Mouse (Mus musculus) mammary gland, adult 2 months (tissue): Measurements from ENCODE around the gene H2-Ke6. TPM values are rescaled to one million over a fixed set of nuclear protein-coding genes. Genes with fewer than 3 reads are reported as not detected.

ENCODE experiments used
- polyA plus RNA-seq: library from polyadenylated mRNA; depleted of rRNA; stranded (reverse); fragments of >200 nt; gene quantifications from 2 replicates; pipeline ENCODE4 v1.2.3, GENCODE M21; 2012; ENCODE audit warnings: low replicate concordance; rRNA removed

Gene H2-Ke6
- polyA plus RNA-seq, result 89.2 and 219 TPM in 2 replicates

DNA sequence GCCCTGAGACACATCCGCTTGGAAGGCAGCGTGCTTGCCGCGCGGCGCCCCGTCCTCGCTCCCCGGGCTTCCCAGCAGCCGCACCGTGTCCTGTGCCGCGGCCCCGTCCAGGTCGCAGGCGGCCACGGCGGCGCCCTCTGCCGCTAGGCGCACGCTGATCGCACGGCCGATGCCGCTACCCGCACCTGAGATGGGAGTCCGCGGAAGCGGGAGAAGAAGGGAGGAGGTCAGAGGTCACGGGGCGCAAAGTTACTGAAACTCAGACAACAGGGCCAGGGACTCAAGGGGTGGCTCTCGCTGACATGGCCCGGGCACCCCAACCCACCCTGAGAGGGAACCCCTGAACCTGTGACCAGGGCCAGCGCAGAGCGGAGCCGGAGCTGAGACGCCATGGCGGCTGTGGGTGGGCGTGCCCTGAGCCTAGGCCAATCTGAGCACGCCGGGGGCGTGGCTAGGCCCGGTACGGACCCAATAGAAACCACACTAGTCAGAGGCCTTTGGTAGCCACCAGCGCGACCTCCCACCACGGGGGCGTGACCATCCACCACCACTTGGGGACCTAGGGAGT, at the start of gene H2-Ke6:
TSS of gene H2-Ke6 (minus strand) at position 405 of the 568 bp plus-strand sequence.

DNA sequence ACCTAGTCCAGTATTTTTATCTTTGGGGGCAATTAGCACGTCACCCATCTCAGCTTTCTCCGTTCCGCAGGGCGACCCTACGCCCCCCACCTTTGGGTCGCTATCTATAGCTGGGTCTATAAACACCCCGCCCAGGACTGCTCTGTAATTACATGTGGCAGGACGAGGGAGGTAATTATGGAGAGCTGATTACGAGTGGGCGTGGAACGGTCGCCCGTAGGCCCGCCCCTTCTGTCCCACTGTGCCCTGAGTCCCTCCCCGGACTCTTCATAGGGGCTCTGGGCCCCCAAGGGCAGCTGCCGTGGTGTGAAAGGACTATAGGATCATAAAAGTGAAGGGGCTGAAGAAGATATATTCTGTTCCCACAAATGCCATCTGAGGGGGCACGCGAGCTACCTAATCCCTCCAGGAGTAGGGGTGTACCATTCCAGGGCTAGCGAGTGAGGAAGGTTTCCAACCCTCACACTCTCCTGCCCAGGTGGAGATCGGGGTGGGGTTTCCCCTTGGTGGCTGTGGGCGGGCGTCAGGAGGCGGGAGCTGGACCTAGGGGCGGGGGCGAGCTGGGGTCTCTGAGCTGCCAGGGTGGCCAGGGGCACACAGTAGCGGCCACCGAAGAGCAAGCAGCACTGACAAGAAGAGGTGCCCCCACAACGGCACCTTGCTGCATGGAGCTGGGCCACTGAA, 11.2 kb upstream of the H2-Ke6 start, which contains the start of gene Col11a2:
TSS of gene Col11a2 (plus strand) at position 560 of the 684 bp plus-strand sequence.

DNA sequence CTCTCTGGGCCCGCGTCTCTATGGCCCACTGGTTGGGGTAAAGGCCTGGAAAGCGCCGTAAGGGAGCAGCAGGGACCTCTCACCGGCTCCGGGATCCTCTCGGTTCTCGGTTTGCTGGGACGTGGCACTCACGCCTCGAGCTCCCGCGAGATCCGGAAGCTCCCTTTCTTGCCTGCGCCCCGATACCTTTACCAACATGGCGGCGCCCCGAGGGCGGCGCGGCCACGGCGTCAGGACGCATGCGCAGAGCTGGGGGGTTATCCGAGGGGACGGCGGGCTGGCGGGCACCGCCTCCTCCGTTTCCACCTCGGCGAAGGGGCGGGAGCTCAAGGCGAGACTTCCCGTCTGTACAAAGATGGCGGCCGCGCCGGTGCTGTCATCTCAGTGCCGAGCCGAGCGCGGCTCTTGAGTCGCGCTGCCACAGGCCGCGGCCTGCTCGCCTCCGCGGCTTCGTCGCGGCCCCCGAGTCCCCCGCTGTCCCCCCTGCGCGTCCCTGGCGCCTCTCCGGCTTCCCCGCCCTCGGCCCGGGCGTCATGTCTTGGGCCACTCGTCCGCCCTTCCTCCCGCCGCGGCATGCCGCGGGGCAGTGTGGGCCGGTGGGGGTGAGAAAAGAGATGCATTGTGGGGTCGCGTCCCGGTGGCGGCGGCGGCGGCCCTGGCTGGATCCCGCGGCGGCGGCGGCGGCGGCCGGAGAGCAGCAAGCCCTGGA, 3.8 kb upstream of the H2-Ke6 start, which contains the start of the genes Slc39a7 and Rxrb:
TSS of gene Slc39a7 (minus strand) at position 218 of the 709 bp plus-strand sequence.
TSS of gene Rxrb (plus strand) at position 348 of the 709 bp plus-strand sequence.

GRCm38 (mm10) chr17:34024317-34024821, 3.5 kb downstream of the H2-Ke6 start, which contains the start of gene Ring1:
Gene Ring1, minus strand, starts transcription at chr17:34024680.

DNA sequence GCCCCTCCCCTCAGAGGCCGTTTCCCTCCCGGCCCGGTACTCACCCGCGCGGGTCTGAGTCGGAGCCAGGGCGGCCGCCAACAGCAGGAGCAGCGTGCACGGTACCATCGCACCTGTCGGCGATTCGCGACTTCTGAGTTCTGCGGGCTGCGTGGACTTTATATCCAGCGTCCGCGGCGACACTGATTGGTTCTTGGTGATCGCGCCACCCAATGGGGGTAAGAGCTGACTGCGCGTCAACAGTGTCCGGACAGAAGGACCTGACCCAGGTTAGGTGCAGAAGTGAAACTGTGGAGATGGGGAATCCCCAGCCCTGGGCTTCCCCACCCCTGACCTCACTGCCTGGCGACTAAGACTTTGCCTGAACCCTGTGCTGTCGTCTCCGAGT, 27.7 kb downstream of the H2-Ke6 start, which contains the start of gene H2-K1:
TSS of gene H2-K1 (minus strand) at position 198 of the 388 bp plus-strand sequence.

Other genes with a start within 250 kb of the H2-Ke6 start
- 140 and 183 TPM in 2 replicates for gene Angptl4, start 246.2 kb downstream of the H2-Ke6 start, polyA plus RNA-seq
- 123 and 162 TPM in 2 replicates for gene Kank3, start 217.5 kb downstream of the H2-Ke6 start, polyA plus RNA-seq
- gene Rps28, start 203.5 kb downstream of the H2-Ke6 start, polyA plus RNA-seq, result 609 and 610 TPM in 2 replicates
- gene Ndufa7, start 203.5 kb downstream of the H2-Ke6 start, polyA plus RNA-seq, result 532 and 579 TPM in 2 replicates
- gene Cd320, start 185.0 kb downstream of the H2-Ke6 start, polyA plus RNA-seq, result 97.5 and 125 TPM in 2 replicates
- not detected in 2 replicates for gene Gm7029, start 154.2 kb downstream of the H2-Ke6 start, polyA plus RNA-seq
- gene Kifc1, start 137.4 kb downstream of the H2-Ke6 start, polyA plus RNA-seq, result 2.1 and 4.2 TPM in 2 replicates
- 0.93 and 1.6 TPM in 2 replicates for gene Platr17, start 122.9 kb downstream of the H2-Ke6 start, polyA plus RNA-seq
- gene Daxx, start 118.6 kb downstream of the H2-Ke6 start, polyA plus RNA-seq, result 64.8 and 67.0 TPM in 2 replicates
- gene Tapbp, start 112.2 kb downstream of the H2-Ke6 start, polyA plus RNA-seq, result 238 and 378 TPM in 2 replicates
- gene Zbtb22, start 112.2 kb downstream of the H2-Ke6 start, polyA plus RNA-seq, result 72.4 and 116 TPM in 2 replicates
- 255 and 438 TPM in 2 replicates for gene Rgl2, start 98.5 kb downstream of the H2-Ke6 start, polyA plus RNA-seq
- 12.4 and 16.1 TPM in 2 replicates for gene Pfdn6, start 87.7 kb downstream of the H2-Ke6 start, polyA plus RNA-seq
- 18.2 and 23.7 TPM in 2 replicates for gene Wdr46, start 87.4 kb downstream of the H2-Ke6 start, polyA plus RNA-seq
- 9.8 and 25.7 TPM in 2 replicates for gene B3galt4, start 76.6 kb downstream of the H2-Ke6 start, polyA plus RNA-seq
- 68.7 and 74.9 TPM in 2 replicates for gene Vps52, start 72.2 kb downstream of the H2-Ke6 start, polyA plus RNA-seq
- 283 and 376 TPM in 2 replicates for gene Rps18, start 72.1 kb downstream of the H2-Ke6 start, polyA plus RNA-seq
- gene H2-K1, start 27.7 kb downstream of the H2-Ke6 start, polyA plus RNA-seq, result 6,978 and 9,315 TPM in 2 replicates
- 29.1 and 42.5 TPM in 2 replicates for gene Ring1, start 3.4 kb downstream of the H2-Ke6 start, polyA plus RNA-seq
- gene Slc39a7, start 3.6 kb upstream of the H2-Ke6 start, polyA plus RNA-seq, result 148 and 187 TPM in 2 replicates
- gene Rxrb, start 3.8 kb upstream of the H2-Ke6 start, polyA plus RNA-seq, result 62.9 and 110 TPM in 2 replicates
- 1.8 and 4.3 TPM in 2 replicates for gene Col11a2, start 11.4 kb upstream of the H2-Ke6 start, polyA plus RNA-seq
- 59.6 and 112 TPM in 2 replicates for gene H2-Oa, start 64.3 kb upstream of the H2-Ke6 start, polyA plus RNA-seq
- 180 and 191 TPM in 2 replicates for gene H2-DMa, start 91.5 kb upstream of the H2-Ke6 start, polyA plus RNA-seq
- gene Brd2, start 94.6 kb upstream of the H2-Ke6 start, polyA plus RNA-seq, result 112 and 199 TPM in 2 replicates
- 125 and 219 TPM in 2 replicates for gene H2-DMb2, start 115.2 kb upstream of the H2-Ke6 start, polyA plus RNA-seq
- gene H2-DMb1, start 125.0 kb upstream of the H2-Ke6 start, polyA plus RNA-seq, result 243 and 276 TPM in 2 replicates
- gene Tap1, start 159.5 kb upstream of the H2-Ke6 start, polyA plus RNA-seq, result 81.6 and 135 TPM in 2 replicates
- 108 and 188 TPM in 2 replicates for gene Psmb9, start 159.7 kb upstream of the H2-Ke6 start, polyA plus RNA-seq
- gene Psmb8, start 169.7 kb upstream of the H2-Ke6 start, polyA plus RNA-seq, result 204 and 242 TPM in 2 replicates
- gene Tap2, start 175.5 kb upstream of the H2-Ke6 start, polyA plus RNA-seq, result 74.2 and 121 TPM in 2 replicates
- gene H2-Ob, start 210.8 kb upstream of the H2-Ke6 start, polyA plus RNA-seq, result 117 and 123 TPM in 2 replicates
- gene H2-Ab1, start 229.6 kb upstream of the H2-Ke6 start, polyA plus RNA-seq, result 2,992 and 3,635 TPM in 2 replicates